Mouse (Mus musculus): ENCODE data around the gene Ankrd54. TPM values are rescaled to one million over a fixed set of nuclear protein-coding genes. Genes with fewer than 3 reads are reported as not detected.

Ankrd54 gene
- polyA plus RNA-seq, 2 experiments = 44.4 to 58.3 TPM

DNA sequence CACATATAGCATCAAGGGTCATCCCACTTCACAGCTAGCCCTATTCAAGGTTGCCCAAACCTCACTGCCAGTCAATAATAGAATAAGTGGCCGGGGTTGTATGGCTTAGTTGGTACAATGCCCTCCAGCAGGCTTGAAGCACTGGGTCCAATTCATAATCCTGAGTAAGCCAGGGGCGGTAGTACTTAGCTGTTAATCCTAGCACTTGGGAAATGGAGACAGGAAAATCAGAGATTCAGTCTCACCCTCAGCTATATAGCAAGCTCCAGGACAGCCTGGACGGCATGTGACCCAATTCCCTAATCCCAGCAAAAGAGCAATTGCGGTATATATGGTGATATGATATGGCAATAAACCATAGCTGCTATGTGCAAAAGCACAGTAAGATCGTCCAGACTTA lies 55.6 kb downstream of the Ankrd54 start:
- DNase-seq (ENCODE audit: low spot score) (no peak), ATAC-seq (ENCODE audit: low FRiP score, low read depth) (no peak)
- H3K36me3 ChIP-seq (ENCODE audit: control insufficient read depth, insufficient read depth, low read length) = peaks cover 54% of the 10 kb centered on the region
- H3K4me3 ChIP-seq (replicated peaks; ENCODE audit: low read length) = no peak overlapping the region
- H3K4me2 ChIP-seq (replicated peaks; ENCODE audit: low read depth, low read length, severe bottlenecking) = no peak overlapping the region
- no peaks in the 10 kb centered on the region for H3K9me3 ChIP-seq (ENCODE audit: control insufficient read depth, low read length)
- 87% methylated on average over 5 of the region's 5 CpGs for WGBS
- no peak for TF ChIP-seq POLR2A (IDR thresholded peaks at IDR 0.05; ENCODE audit: borderline replicate concordance, extremely low read depth, insufficient read depth, insufficient read length)
- no peak overlapping the region for H3K27ac ChIP-seq (replicated peaks; ENCODE audit: low read depth, low read length)
- no peak overlapping the region for H3K9ac ChIP-seq (ENCODE audit: low read depth, low read length, severe bottlenecking)
- no peaks in the 10 kb centered on the region for H3K4me1 ChIP-seq (ENCODE audit: control insufficient read depth, insufficient read depth, low read length)
- H3K27me3 ChIP-seq (ENCODE audit: control insufficient read depth, insufficient read depth, low read length) = no peaks in the 10 kb centered on the region

DNA sequence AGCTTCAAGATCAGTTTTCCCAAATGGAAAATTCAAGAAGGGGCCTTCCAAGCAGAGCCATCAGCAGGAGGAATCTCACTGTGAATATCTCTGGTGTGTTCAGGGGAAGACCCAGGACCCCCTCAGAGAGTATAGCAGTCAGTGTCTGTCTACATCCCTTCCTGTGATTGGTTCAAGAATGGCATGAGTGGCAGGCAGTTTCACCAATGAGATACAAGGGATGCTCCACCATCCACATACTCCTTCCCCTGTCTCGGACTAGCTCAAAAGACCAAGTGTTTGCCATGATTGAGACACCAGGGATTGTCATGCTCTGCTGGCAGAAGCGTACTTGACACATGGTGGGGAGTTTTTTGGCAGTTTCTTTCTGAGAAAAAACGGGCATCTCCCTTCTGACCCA lies 56.1 kb downstream of the Ankrd54 start:
- H3K9ac ChIP-seq (ENCODE audit: low read depth, low read length, severe bottlenecking) = no peak overlapping the region
- no peaks in the 10 kb centered on the region for H3K9me3 ChIP-seq (ENCODE audit: control insufficient read depth, low read length)
- H3K4me3 ChIP-seq (replicated peaks; ENCODE audit: low read length) = no peak overlapping the region
- DNase-seq (ENCODE audit: low spot score) (no peak), ATAC-seq (ENCODE audit: low FRiP score, low read depth) (no peak)
- H3K4me1 ChIP-seq (ENCODE audit: control insufficient read depth, insufficient read depth, low read length) = no peaks in the 10 kb centered on the region
- H3K27ac ChIP-seq (replicated peaks; ENCODE audit: low read depth, low read length) = no peak overlapping the region
- H3K27me3 ChIP-seq (ENCODE audit: control insufficient read depth, insufficient read depth, low read length) = no peaks in the 10 kb centered on the region
- no peak overlapping the region for H3K4me2 ChIP-seq (replicated peaks; ENCODE audit: low read depth, low read length, severe bottlenecking)
- WGBS = 85% methylated on average over 3 of the region's 3 CpGs
- peaks cover 58% of the 10 kb centered on the region for H3K36me3 ChIP-seq (ENCODE audit: control insufficient read depth, insufficient read depth, low read length)
- no peak for TF ChIP-seq POLR2A (IDR thresholded peaks at IDR 0.05; ENCODE audit: borderline replicate concordance, extremely low read depth, insufficient read depth, insufficient read length)

DNA sequence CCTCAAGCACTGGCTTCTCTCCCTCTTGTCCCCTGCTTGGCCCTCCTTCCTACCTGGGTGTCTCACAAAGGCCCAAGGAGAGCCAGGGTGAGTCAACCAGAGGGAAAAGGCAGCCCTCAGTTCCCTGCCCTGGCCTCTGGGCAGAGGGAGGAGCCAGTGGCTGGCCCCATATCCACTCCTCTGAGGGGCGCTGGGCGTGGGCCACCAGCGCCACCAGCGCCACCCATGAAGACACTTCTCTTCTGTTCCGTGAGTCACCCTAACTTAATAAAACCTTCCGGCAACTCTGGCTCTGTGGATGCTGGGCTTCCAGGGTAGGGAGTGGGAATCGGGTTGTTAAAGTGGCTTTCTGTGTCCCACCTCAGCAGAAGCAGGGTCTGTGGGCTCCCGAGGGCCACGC lies 57.1 kb downstream of the Ankrd54 start:
- Histone ChIP-seq H3K4me2 (replicated peaks; ENCODE audit: low read depth, low read length, severe bottlenecking) (no peak overlapping the region), H3K36me3 (ENCODE audit: control insufficient read depth, insufficient read depth, low read length) (peaks cover 69% of the 10 kb centered on the region), H3K27ac (replicated peaks; ENCODE audit: low read depth, low read length) (no peak overlapping the region), H3K9ac (ENCODE audit: low read depth, low read length, severe bottlenecking) (no peak overlapping the region), H3K4me1 (ENCODE audit: control insufficient read depth, insufficient read depth, low read length) (no peaks in the 10 kb centered on the region), H3K9me3 (ENCODE audit: control insufficient read depth, low read length) (no peaks in the 10 kb centered on the region), H3K27me3 (ENCODE audit: control insufficient read depth, insufficient read depth, low read length) (no peaks in the 10 kb centered on the region), H3K4me3 (replicated peaks; ENCODE audit: low read length) (no peak overlapping the region)
- no peak for DNase-seq (ENCODE audit: low spot score)
- no peak for ATAC-seq (ENCODE audit: low FRiP score, low read depth)
- TF ChIP-seq POLR2A (IDR thresholded peaks at IDR 0.05; ENCODE audit: borderline replicate concordance, extremely low read depth, insufficient read depth, insufficient read length) = no peak
- WGBS = 88% methylated on average over 9 of the region's 9 CpGs

Other genes with a start within 250 kb of the Ankrd54 start
- gene Cdc42ep1, start 220.3 kb downstream of the Ankrd54 start, polyA plus RNA-seq (2012; rRNA removed) = 25.2 and 34.3 TPM in 2 replicates
- 23.1 and 24.3 TPM in 2 replicates for gene Cdc42ep1, start 220.3 kb downstream of the Ankrd54 start, polyA plus RNA-seq (2014; fragmentation: Nextera tagmentation; extraction: Ambion mirVana)
- 0.65 and 0.72 TPM in 2 replicates for gene Lgals2, start 207.4 kb downstream of the Ankrd54 start, polyA plus RNA-seq (2012; rRNA removed)
- 0.58 TPM in 1 of 2 replicates, not detected in the other for gene Lgals2, start 207.4 kb downstream of the Ankrd54 start, polyA plus RNA-seq (2014; fragmentation: Nextera tagmentation; extraction: Ambion mirVana)
- gene Gga1, start 185.7 kb downstream of the Ankrd54 start, polyA plus RNA-seq (2012; rRNA removed) = 60.6 and 80.6 TPM in 2 replicates
- 43.6 and 45.0 TPM in 2 replicates for gene Gga1, start 185.7 kb downstream of the Ankrd54 start, polyA plus RNA-seq (2014; fragmentation: Nextera tagmentation; extraction: Ambion mirVana)
- 0.19 and 0.20 TPM in 2 replicates for gene Gm49510, start 163.2 kb downstream of the Ankrd54 start, polyA plus RNA-seq (2012; rRNA removed)
- 0.92 and 1.5 TPM in 2 replicates for gene Gm49510, start 163.2 kb downstream of the Ankrd54 start, polyA plus RNA-seq (2014; fragmentation: Nextera tagmentation; extraction: Ambion mirVana)
- gene Sh3bp1, start 163.1 kb downstream of the Ankrd54 start, polyA plus RNA-seq (2012; rRNA removed) = 127 and 202 TPM in 2 replicates
- 51.7 and 54.9 TPM in 2 replicates for gene Sh3bp1, start 163.1 kb downstream of the Ankrd54 start, polyA plus RNA-seq (2014; fragmentation: Nextera tagmentation; extraction: Ambion mirVana)
- gene Pdxp, start 149.0 kb downstream of the Ankrd54 start, polyA plus RNA-seq (2012; rRNA removed) = 32.5 and 44.4 TPM in 2 replicates
- 20.8 and 21.7 TPM in 2 replicates for gene Pdxp, start 149.0 kb downstream of the Ankrd54 start, polyA plus RNA-seq (2014; fragmentation: Nextera tagmentation; extraction: Ambion mirVana)
- gene Lgals1, start 136.2 kb downstream of the Ankrd54 start, polyA plus RNA-seq (2012; rRNA removed) = 2,106 and 2,309 TPM in 2 replicates
- gene Lgals1, start 136.2 kb downstream of the Ankrd54 start, polyA plus RNA-seq (2014; fragmentation: Nextera tagmentation; extraction: Ambion mirVana) = 2,467 and 2,738 TPM in 2 replicates
- 38.8 and 41.0 TPM in 2 replicates for gene Nol12, start 128.0 kb downstream of the Ankrd54 start, polyA plus RNA-seq (2012; rRNA removed)
- gene Nol12, start 128.0 kb downstream of the Ankrd54 start, polyA plus RNA-seq (2014; fragmentation: Nextera tagmentation; extraction: Ambion mirVana) = 50.6 and 53.1 TPM in 2 replicates
- 64.4 and 72.3 TPM in 2 replicates for gene Triobp, start 115.2 kb downstream of the Ankrd54 start, polyA plus RNA-seq (2012; rRNA removed)
- 44.7 and 46.8 TPM in 2 replicates for gene Triobp, start 115.2 kb downstream of the Ankrd54 start, polyA plus RNA-seq (2014; fragmentation: Nextera tagmentation; extraction: Ambion mirVana)
- 390 and 433 TPM in 2 replicates for gene H1f0, start 34.4 kb downstream of the Ankrd54 start, polyA plus RNA-seq (2012; rRNA removed)
- gene H1f0, start 34.4 kb downstream of the Ankrd54 start, polyA plus RNA-seq (2014; fragmentation: Nextera tagmentation; extraction: Ambion mirVana) = 250 and 278 TPM in 2 replicates
- 0.39 and 0.49 TPM in 2 replicates for gene Galr3, start 21.0 kb downstream of the Ankrd54 start, polyA plus RNA-seq (2012; rRNA removed)
- gene Galr3, start 21.0 kb downstream of the Ankrd54 start, polyA plus RNA-seq (2014; fragmentation: Nextera tagmentation; extraction: Ambion mirVana) = not detected in 2 replicates
- gene Eif3l, start 12.3 kb upstream of the Ankrd54 start, polyA plus RNA-seq (2012; rRNA removed) = 198 and 206 TPM in 2 replicates
- 214 and 219 TPM in 2 replicates for gene Eif3l, start 12.3 kb upstream of the Ankrd54 start, polyA plus RNA-seq (2014; fragmentation: Nextera tagmentation; extraction: Ambion mirVana)
- 31.0 and 35.4 TPM in 2 replicates for gene Micall1, start 46.0 kb upstream of the Ankrd54 start, polyA plus RNA-seq (2012; rRNA removed)
- gene Micall1, start 46.0 kb upstream of the Ankrd54 start, polyA plus RNA-seq (2014; fragmentation: Nextera tagmentation; extraction: Ambion mirVana) = 12.8 and 14.8 TPM in 2 replicates
- 116 and 192 TPM in 2 replicates for gene Polr2f, start 78.1 kb upstream of the Ankrd54 start, polyA plus RNA-seq (2012; rRNA removed)
- 326 and 334 TPM in 2 replicates for gene Polr2f, start 78.1 kb upstream of the Ankrd54 start, polyA plus RNA-seq (2014; fragmentation: Nextera tagmentation; extraction: Ambion mirVana)
- 3.8 and 4.7 TPM in 2 replicates for gene 1700088E04Rik, start 78.4 kb upstream of the Ankrd54 start, polyA plus RNA-seq (2012; rRNA removed)
- 6.1 and 7.1 TPM in 2 replicates for gene 1700088E04Rik, start 78.4 kb upstream of the Ankrd54 start, polyA plus RNA-seq (2014; fragmentation: Nextera tagmentation; extraction: Ambion mirVana)
- 20.3 and 26.9 TPM in 2 replicates for gene Sox10, start 102.3 kb upstream of the Ankrd54 start, polyA plus RNA-seq (2012; rRNA removed)
- 7.8 and 9.0 TPM in 2 replicates for gene Sox10, start 102.3 kb upstream of the Ankrd54 start, polyA plus RNA-seq (2014; fragmentation: Nextera tagmentation; extraction: Ambion mirVana)
- gene Pick1, start 166.3 kb upstream of the Ankrd54 start, polyA plus RNA-seq (2012; rRNA removed) = 82.4 and 82.6 TPM in 2 replicates
- 23.3 and 25.7 TPM in 2 replicates for gene Pick1, start 166.3 kb upstream of the Ankrd54 start, polyA plus RNA-seq (2014; fragmentation: Nextera tagmentation; extraction: Ambion mirVana)
- gene Gm49486, start 166.5 kb upstream of the Ankrd54 start, polyA plus RNA-seq (2012; rRNA removed) = 1.5 and 2.6 TPM in 2 replicates
- gene Gm49486, start 166.5 kb upstream of the Ankrd54 start, polyA plus RNA-seq (2014; fragmentation: Nextera tagmentation; extraction: Ambion mirVana) = 0.89 and 1.2 TPM in 2 replicates
- 0.16 and 0.35 TPM in 2 replicates for gene Slc16a8, start 191.9 kb upstream of the Ankrd54 start, polyA plus RNA-seq (2012; rRNA removed)
- gene Slc16a8, start 191.9 kb upstream of the Ankrd54 start, polyA plus RNA-seq (2014; fragmentation: Nextera tagmentation; extraction: Ambion mirVana) = 0.51 and 0.66 TPM in 2 replicates
- 11.7 TPM in 2 replicates for gene Baiap2l2, start 222.6 kb upstream of the Ankrd54 start, polyA plus RNA-seq (2012; rRNA removed)
- gene Baiap2l2, start 222.6 kb upstream of the Ankrd54 start, polyA plus RNA-seq (2014; fragmentation: Nextera tagmentation; extraction: Ambion mirVana) = 8.5 and 10.9 TPM in 2 replicates

Measured in limb, embryonic 14.5 days (tissue).